Mouse (Mus musculus): ENCODE results near the gene Ldb2.

Gene Ldb2

DNA sequence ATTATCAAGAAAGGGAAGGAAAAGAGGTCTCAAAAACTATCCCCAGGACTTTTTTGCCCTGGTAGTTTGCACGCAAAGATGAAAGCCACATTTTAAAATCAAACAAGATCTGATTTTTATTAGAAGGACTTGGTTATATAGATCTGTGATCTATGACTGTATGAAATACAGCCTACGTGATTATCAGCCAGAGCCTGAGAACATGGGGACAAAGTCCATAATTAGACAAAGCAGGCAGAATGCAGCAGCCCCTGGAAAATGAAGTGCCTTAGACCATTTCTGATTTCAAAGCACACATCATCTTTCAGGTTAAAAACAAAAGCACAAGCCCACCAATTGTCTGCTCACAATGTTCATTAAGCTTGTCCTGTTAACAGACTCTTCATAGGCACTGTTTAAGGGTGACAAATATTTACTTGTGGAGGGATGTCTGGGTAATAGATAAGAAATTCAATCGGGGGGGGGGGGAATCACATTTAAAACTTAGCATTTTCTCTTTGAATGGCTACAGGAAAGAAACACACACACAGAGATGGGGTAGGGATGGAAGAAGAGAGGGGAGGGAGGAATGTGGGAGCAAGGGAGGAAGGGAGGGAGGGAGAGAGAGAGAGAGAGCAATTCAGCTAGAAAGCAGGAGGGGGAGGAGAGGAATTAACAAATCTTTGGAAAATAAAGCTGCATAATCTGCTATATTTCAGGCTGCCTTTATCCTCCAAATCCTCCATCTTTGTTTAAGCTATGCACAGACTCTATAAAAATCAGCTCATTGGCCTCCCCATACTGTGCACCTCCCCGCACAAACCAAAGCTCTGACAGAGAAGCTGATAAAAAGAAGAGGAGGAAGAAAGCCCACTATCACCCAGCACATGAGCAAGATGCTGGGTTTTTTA is 153.3 kb downstream of the Ldb2 start:
- DNase-seq (ENCODE audit: low read depth): no peak

DNA sequence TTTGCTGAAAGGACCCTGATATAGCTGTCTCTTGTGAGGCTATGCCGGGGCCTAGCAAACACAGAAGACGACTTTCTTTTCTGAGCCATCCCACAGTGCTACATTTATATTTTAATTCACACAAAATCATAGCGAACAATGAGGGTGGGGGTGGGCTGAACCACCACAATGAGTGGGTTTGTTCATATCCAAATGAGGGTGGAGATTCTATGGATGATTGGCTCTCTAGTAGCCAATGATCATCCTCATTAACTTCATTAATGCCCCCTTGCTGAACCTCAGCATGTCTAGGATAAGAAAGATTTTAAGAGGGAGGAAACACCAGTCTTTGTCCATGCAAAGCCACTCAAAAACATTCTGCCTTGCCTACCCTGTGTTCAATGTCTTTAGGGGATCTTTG is 156.4 kb downstream of the Ldb2 start:
- DNase-seq (ENCODE audit: low read depth): no peak

- no peak for DNase-seq (ENCODE audit: low read depth)
These were observed 158.4 kb downstream of the Ldb2 start for GRCm38 (mm10) chr5:44641060-44641459.

DNA sequence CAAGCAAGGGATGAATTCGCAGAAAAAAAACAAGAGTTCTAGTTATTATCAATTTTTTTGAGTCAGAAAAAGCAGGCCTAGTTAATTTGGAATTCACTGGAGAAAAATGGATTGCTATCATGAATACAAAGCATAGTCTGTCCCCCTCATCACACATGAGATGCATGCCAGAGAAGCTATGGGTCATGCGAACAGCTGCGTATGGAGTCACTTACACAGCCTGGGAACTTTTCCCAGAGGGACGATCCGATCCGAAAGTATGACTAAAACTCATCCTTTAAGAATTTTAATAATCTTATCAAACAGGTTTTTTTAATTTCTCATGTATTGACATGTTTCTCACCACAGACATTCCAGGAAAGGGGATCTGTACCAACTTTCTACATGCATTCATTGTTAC is 163.9 kb downstream of the Ldb2 start:
- no peak for DNase-seq (ENCODE audit: low read depth)

GRCm38 (mm10) chr5:44629034-44629625 is 170.3 kb downstream of the Ldb2 start:
- DNase-seq (ENCODE audit: low read depth): no peak

DNA sequence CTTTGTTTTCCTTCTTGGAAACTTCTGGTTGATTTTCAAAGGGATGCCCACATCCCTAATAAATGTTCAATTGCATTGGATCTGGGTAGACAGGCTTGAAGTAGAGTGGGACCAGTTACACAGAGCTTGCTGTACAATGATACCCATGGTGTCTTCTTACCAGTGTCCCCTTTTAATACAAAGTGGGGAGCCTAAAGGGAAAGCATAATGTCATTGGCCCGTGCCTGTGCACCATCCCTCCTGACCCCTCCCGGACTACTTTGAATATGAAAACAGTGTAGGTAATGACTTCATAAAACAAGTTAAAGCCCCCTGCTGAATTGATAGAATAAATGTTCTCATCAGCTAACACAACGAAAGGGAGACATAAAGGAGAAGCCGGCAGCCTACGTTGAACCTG is 172.0 kb downstream of the Ldb2 start:
- no peak for DNase-seq (ENCODE audit: low read depth)

GRCm38 (mm10) chr5:44626885-44627284 is 172.6 kb downstream of the Ldb2 start:
- no peak for DNase-seq (ENCODE audit: low read depth)

DNA sequence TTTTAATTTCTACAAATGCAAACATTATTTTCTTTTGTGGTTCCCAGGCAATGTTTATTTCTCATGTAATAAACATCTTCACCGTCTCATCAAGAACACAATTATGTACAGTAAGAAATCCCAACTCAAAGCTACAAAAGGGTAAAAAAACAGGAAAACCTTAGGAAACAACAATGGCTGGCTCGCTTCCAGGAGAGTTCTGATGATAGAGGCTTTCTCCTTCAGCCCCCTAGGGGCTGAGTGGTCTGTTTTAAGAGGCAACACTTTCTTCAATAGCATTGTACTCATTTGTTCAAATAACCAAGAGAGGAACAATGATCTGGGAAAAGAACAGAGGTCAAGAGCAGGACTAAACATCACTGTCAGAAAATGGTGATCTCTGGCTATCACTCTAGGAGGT is 173.4 kb downstream of the Ldb2 start:
- DNase-seq (ENCODE audit: low read depth): no peak

DNA sequence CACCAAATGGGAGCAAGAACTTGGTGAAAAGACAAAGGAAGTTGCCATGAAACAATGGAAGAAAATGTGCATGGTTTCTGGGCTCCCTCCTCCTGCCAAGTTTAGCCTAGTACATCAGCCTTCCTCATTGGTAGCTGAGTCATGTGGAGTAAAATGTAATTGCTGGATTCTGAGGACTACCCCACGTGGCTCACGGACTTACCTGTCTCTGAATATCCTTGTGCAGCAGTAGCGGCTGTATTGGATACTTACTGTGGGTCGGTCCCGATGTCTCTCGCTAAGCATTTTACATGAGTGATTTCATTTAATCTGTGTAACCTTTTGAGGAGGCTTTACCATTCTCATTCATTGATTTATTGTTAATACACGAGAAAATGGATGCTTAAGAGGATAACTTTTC is 183.8 kb downstream of the Ldb2 start:
- DNase-seq (ENCODE audit: low read depth): no peak

DNA sequence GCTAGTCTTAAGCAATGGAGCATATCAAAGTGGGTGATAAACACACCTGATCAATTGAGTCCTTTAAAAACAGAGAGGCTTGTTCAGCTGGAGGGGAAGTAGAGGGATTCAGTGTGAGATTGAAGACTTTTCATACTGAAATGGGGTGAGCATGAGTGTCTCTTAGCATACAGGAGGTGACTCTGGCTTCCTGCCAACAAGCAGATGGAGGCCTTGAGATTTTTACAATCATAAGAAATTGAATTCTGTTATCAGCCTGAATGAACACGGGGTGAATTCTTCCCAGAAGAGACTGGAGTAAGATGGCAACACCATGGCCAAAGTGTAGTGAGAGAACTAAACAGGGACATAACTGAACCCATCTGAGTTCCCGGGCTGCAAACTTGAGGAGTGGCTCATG is 190.6 kb downstream of the Ldb2 start:
- no peak for DNase-seq (ENCODE audit: low read depth)

- DNase-seq (ENCODE audit: low read depth): no peak
These were observed 198.1 kb downstream of the Ldb2 start for GRCm38 (mm10) chr5:44601340-44601739.

- no peak for DNase-seq (ENCODE audit: low read depth)
These were observed 205.8 kb downstream of the Ldb2 start for GRCm38 (mm10) chr5:44593522-44594218.

DNA sequence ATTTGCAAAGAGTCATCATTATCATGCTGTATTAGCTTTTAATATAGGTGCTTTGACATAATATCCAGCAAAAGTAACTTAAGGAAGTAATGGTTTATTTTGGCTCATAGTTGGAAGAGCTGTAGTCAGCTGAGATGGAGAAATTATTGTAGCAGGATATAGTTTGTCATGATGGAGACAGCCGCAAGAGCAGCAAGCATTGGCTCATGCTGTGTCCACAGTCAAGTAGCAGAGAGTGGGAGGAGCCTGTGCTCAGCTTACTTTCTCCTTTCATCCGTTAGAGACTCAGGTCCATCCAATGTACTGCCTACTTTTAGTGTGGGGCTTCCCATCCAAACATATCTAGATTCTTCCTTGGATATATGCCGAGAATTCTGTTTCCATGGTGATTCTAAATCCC is 208.7 kb downstream of the Ldb2 start:
- no peak for DNase-seq (ENCODE audit: low read depth)

DNA sequence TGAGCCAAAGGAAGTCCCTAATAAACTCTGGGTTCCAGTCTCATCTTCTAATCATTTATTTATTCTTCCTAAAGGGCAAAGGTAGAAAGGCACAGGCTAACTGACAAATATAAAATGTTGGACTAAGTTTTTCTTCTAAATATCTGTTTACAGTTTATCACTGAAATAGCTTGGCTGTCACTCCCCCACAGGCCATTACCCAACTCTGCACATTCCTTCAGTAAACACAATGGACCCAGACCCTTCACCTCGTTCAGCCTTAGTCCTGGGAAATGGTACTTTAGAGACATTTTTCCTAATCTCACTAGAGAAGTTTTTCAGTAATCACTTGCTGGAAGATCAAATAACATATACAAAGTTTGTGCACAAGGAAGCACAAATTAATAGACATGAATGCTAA is 210.2 kb downstream of the Ldb2 start:
- no peak for DNase-seq (ENCODE audit: low read depth)

GRCm38 (mm10) chr5:44586571-44586970 is 212.9 kb downstream of the Ldb2 start:
- DNase-seq (ENCODE audit: low read depth): no peak

- no peak for DNase-seq (ENCODE audit: low read depth)
These were observed 219.5 kb downstream of the Ldb2 start for GRCm38 (mm10) chr5:44579899-44580459.

DNA sequence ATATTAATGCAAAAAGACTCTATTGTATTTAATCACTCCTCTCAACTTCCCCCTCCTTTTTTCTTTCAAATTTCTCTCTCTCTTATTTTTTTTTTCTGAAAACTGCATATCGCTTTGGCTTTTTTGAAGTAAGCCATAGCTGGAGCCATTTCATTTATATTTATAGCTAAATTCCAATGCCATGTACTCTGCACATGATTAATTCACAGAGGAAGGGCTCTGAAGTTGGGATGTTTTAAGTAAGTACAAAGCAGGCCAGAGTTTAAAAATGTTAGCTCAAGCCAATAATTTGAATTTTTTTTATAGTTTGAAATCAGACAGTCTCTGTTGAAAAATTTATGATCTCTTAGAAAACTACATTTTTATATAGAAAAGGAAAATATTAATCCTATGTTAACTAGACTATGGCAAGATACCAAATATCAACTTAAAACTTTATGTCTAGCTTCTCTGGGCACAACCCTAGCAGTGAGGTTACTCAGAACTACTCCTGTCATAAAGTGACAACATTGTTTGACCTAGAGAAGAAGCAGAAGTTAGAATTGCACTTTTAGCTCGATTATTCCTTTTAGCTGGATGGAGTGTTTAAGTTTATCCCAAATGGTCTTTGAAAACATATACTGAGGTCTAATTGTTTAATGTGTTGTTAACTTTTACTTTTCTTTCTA is 222.7 kb downstream of the Ldb2 start:
- no peak for DNase-seq (ENCODE audit: low read depth)

- no peak for DNase-seq (ENCODE audit: low read depth)
These were observed 224.8 kb downstream of the Ldb2 start for GRCm38 (mm10) chr5:44574681-44575080.

- DNase-seq (ENCODE audit: low read depth): no peak
These were observed 245.6 kb downstream of the Ldb2 start for GRCm38 (mm10) chr5:44553765-44554352.

GRCm38 (mm10) chr5:44553155-44553554 is 246.3 kb downstream of the Ldb2 start:
- no peak for DNase-seq (ENCODE audit: low read depth)

DNA sequence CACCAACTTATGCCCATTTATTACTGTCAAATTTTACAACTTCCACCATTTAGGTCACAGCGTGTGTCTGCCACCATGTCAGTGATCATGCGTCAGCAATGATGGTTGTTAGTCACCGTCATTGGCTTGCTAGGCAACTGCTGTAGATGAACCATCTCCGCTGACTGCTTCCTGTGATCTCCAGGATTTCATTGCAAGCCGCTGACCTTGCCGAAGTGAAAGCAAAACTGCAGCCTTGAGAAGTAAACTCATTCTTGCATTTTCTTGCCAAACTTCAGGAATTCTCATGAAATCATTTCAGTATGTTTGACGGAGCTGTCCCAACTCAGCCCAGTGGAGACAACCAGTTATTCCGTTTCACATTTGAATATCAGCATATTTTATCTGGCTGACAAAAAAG is 247.4 kb downstream of the Ldb2 start:
- no peak for DNase-seq (ENCODE audit: low read depth)

DNA sequence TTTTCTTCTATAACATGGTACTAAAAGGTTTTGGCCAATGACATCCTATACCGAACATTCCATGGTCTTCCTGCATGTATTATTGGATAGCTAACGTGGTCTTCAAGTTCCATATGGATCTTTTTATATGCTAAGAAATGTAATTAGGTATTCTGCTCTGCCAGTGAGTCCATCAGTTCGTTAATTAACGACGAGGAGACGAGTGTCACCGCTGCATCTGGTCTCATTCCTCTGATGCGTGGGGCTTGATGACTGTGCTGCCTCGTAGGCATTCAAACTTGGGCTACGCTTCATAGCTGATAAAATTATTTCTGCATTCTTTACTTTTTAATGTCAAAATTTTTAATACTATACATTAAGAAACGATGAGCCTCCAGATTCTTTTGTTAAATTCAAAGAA is 251.0 kb downstream of the Ldb2 start:
- no peak for DNase-seq (ENCODE audit: low read depth)

Data from induced T-regulatory cell, adult 2 months (primary cell).